Comparison of ENCODE assay signal across 10 mouse cellular contexts in genomic region chr2:34563089-34563694, GRCm38 (mm10).
A peak's percentile ranks its signal among the peaks of the same experiment; 100 is the strongest.
DNase-seq lines count a peak whose midpoint lies in the region.
"Had no signal": no experiment of that assay in that cellular context is flagged by ENCODE, and none has a peak within 500 bp of the region (broad histone marks: within the 10 kb centered on the region; RNA-seq: fewer than 3 reads in every experiment).

No protein-coding gene starts in this region.

- peak; percentile 25 for DNase-seq in layer of hippocampus, adult 11-12 months (ENCODE audit: low spot score)
- no peak for DNase-seq in layer of hippocampus, adult 9-10 months (ENCODE audit: low spot score)
- DNase-seq in Muller cell, postnatal 12 days (ENCODE audit: inconsistent ontology term) = peak; percentile 27
- peak; percentile 37 for DNase-seq in brain, adult 2 months (ENCODE audit: low read depth, low spot score)
- peak; percentile 11 to 17 for DNase-seq in layer of hippocampus, postnatal 36 days
- DNase-seq in kidney, postnatal 10 days = no peak
- DNase-seq in adrenal gland, adult 2 months = no peak
- DNase-seq: gastrocnemius, postnatal 25 days; lung, postnatal 36 days; right cerebral cortex, postnatal 14 days had no signal

Comparison
In these comparisons a context has a peak if more than half of its experiments do, and no peak if none do; other contexts are left out.
1. DNase-seq: peak in layer of hippocampus, adult 11-12 months (single experiment), Muller cell, postnatal 12 days (single experiment), brain, adult 2 months (single experiment) and layer of hippocampus, postnatal 36 days (2 of 2); none in layer of hippocampus, adult 9-10 months (single experiment), kidney, postnatal 10 days (single experiment) and adrenal gland, adult 2 months (single experiment).